Mouse (Mus musculus) mouse trophoblast stem cell (cell line): Measurements from ENCODE around the gene Stub1.

Experiments
- in situ Hi-C, 2 experiments: fragments of 300-500 bp; cut with MseI, MboI; formaldehyde crosslinking; loops; 2 replicates in 1 of 2; 3 replicates in 1 of 2; pipeline ENCODE4 v1.15.1; 2025

Gene Stub1

GRCm38 (mm10) chr17:25837076-25837410 lies 3.8 kb upstream of the Stub1 start, which contains the start of gene Rhbdl1:
Gene Rhbdl1 (minus strand): TSS chr17:25837295.
- in situ Hi-C loops: no loop called here

GRCm38 (mm10) chr17:25836397-25837075 lies 3.3 kb upstream of the Stub1 start:
- in situ Hi-C loops: no loop called here

- in situ Hi-C loops: no loop called here
Observed at GRCm38 (mm10) chr17:25835816-25836215, 2.6 kb upstream of the Stub1 start.

- in situ Hi-C loops: no loop called here
Observed at GRCm38 (mm10) chr17:25835301-25835700, 2.1 kb upstream of the Stub1 start.

DNA sequence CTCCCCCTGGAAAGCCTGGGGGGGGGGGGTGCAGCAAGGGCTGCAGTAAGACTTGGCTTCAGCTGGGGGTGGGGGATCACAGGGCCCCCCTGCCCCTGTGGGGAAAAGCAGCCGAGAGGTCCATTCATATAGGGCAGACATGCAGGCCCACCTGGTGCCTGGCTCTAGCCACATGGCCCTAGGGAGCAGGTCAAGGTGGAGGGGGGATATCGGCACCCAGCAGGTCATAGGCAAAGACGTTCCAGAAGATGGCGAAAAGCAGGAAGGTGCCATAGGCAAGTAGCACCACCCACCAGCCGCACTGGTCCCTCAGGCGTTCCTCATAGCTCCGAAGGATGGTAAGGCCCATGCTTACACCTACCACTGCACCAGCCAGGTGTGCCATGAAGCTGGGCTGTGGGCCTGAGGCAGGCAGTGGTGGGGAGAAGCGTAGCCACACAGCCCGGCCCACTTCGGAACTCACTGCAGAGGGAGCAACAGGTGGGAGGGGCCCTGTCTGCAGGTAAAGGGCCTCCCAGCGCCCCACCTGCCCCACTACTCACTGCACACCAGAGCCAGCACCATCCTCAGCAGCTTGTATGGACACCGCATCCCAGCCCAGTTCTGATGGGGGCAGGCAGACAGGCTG lies 1.5 kb upstream of the Stub1 start:
- in situ Hi-C loops: no loop called here

DNA sequence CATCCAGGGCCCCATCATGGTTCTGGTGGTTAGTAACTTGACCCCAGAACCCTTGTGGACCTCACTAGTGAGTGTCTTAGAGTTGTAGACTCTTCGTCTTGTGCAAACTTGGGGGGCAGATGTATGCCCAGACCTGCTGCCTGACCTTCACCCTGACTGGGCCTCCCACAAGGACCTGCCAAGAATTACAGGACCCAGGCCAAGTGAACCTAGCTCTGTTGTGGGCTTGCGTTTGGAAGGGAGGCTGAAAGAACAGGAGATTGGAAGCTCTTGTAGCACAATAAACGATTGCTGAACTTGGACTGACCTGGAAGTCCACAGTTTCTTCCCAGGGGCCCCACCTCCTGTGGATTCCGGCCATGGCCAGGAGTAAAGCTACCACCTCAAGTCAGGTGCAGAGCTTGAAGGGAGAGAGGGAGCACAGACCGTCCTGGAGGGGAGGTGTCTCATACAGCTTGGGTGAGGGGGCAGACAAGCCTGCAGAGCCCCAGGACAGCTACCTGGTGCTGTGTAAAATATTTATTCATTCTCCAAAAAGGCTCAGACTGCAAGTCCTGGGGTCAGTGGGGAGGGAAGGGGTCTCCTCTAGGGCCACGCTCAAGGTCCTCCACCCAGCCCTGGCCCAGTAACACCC lies 874 bp upstream of the Stub1 start:
- in situ Hi-C loops: no loop called here

GRCm38 (mm10) chr17:25832436-25833290 lies 541 bp downstream of the Stub1 start:
- in situ Hi-C loops: no loop called here

GRCm38 (mm10) chr17:25831451-25832281 lies 1.5 kb downstream of the Stub1 start:
- in situ Hi-C loops: no loop called here

GRCm38 (mm10) chr17:25830806-25831431 lies 2.3 kb downstream of the Stub1 start:
- in situ Hi-C loops: no loop called here

DNA sequence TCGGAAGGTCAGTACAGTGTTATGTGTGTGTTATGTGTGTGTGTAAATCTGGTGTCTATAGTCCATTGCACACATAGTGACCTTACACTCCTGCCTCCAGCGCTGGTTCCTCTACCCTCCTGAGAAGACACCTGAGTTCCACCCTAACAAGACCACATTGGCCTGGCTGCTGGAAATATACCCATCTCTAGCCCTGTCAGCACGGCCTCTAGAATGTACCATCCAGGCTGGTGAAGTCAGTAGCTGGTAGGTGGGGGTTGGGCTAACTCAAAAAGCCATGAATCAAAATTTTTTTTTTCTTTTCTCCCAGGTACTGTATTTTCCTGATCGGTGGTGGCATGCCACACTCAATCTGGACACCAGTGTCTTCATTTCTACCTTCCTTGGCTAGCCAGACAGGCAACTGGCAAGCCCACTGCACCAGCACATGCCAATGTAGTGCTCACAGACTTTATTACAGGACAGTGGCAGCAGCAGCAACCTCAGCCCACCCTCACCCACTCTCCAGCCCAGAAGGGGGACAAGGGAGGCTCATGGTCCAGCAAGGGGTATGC lies 2.9 kb downstream of the Stub1 start:
- in situ Hi-C loops: no loop called here

GRCm38 (mm10) chr17:25829558-25830017 lies 3.6 kb downstream of the Stub1 start:
- in situ Hi-C loops: no loop called here

DNA sequence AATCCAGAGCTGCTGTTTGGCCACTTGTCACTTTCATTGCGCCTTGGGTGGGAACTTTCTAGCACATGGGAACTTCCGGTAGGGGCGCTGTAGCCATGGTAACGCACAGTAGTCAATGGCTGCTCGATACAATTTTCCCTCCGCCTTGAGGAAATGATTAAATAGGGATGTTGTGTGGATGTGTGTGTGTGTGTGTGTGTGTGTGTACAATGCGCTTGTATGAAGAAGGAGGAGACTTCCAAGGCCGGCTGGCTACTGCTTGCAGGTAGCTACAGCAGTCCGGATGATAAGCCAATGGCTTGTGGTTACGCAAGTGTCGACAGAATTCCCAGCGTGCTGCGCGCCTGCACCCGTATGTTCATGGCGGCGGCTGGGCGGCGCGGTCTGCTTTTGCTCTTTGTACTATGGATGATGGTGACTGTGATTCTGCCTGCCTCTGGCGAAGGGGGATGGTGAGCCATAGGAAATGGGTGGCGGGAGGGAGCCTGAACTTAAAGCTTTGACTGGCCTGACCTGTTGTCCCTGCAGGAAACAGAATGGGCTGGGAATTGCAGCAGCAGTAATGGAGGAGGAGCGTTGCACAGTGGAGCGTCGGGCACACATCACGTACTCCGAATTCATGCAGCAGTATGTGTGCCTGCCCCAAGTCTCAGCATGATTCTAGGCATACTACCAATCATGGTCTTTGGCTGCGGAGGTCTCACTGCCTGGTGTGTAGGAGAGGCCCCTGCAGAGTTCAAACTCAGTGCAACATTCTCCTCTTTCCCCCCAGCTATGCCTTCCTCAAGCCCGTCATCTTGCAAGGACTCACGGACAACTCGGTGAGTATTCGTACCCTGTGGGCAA lies 4.3 kb downstream of the Stub1 start, which contains the start of gene Jmjd8:
Gene Jmjd8, plus strand, starts transcription at position 156 of the 846 bp plus-strand sequence.
- in situ Hi-C loops: no loop called here

DNA sequence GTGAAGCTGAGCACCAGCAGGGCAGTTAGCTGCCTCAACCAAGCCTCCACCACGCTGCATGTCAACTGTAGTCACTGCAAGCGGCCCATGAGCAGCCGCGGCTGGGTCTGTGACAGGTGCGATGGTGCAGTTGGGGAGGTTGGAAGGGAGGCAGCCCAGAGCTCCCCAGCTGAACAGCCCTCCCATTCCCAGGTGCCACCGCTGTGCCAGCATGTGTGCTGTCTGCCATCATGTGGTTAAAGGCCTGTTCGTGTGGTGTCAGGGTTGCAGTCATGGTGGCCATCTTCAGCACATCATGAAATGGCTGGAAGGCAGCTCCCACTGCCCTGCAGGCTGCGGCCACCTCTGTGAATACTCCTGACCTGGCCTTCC lies 5.0 kb downstream of the Stub1 start:
- in situ Hi-C loops: no loop called here

GRCm38 (mm10) chr17:25827546-25828222 lies 5.5 kb downstream of the Stub1 start:
- in situ Hi-C loops: no loop called here

- in situ Hi-C loops: no loop called here
Observed at GRCm38 (mm10) chr17:25827011-25827410, 6.2 kb downstream of the Stub1 start.

DNA sequence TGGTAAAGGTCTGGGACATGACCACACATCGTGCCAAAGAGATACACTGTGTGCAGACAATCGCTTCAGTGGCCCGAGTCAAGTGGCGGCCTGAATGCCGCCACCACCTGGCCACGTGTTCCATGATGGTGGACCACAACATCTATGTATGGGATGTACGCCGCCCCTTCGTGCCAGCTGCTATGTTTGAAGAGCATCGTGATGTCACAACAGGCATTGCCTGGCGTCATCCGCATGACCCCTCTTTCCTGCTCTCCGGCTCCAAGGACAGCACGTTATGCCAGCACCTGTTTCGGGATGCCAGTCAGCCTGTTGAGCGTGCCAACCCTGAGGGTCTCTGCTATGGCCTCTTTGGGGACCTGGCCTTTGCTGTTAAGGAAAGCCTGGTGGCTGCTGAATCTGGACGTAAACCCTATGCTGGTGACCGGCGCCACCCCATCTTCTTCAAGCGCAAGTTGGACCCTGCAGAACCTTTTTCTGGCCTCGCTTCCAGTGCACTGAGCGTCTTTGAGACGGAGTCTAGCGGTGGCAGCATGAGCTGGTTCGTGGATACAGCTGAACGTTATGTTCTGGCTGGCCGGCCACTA lies 7.1 kb downstream of the Stub1 start:
- in situ Hi-C loops: no loop called here

GRCm38 (mm10) chr17:25825311-25825710 lies 7.9 kb downstream of the Stub1 start:
- in situ Hi-C loops: no loop called here

GRCm38 (mm10) chr17:25824362-25825142 lies 8.7 kb downstream of the Stub1 start:
- in situ Hi-C loops: no loop called here
